Mouse (Mus musculus) right cerebral cortex, adult 2 months (tissue): Measurements from ENCODE around the gene Plin4.

Experiments
- DNase-seq, 2 experiments: peaks; one replicate each; pipeline ENCODE4 v3.0.0; 2021 to 2022; ENCODE audit warnings: low spot score in 2 of 2

The Plin4 gene

GRCm38 (mm10) chr17:56057381-56058120, 52.1 kb downstream of the Plin4 start:
- DNase-seq, result no peak

- DNase-seq, result no peak
Observed at GRCm38 (mm10) chr17:56055945-56056678, 53.5 kb downstream of the Plin4 start.

- DNase-seq, result no peak
Observed at GRCm38 (mm10) chr17:56054938-56055337, 54.7 kb downstream of the Plin4 start.

GRCm38 (mm10) chr17:56051369-56051768, 58.2 kb downstream of the Plin4 start:
- no peak for DNase-seq
